Mouse (Mus musculus): Measurements from ENCODE around the gene Thap3. TPM values are rescaled to one million over a fixed set of nuclear protein-coding genes. Genes with fewer than 3 reads are reported as not detected.

The Thap3 gene
- total and polyA plus RNA-seq, 3 experiments: 0.82 to 4.2 (median 3.0) TPM

DNA sequence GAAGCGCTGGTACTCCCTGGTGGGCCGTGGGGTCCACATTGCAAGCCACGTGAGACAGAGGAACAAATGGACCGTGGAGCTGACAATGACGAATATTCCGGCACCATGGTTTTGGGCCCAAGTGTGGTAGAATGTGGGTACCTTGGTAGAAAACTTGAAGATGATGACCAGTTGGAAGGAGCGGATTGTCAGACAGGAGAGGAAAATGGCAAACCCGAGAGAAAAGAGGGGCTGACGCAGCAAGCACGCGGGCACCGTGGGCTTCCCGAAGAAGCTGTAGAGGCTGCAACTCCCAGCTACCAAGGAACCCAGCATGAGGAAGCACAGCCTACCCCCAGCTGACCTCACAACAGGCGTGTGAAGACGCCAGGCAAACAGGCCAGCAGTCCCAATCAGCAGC is 39.7 kb upstream of the Thap3 start:
- TF ChIP-seq POLR2AphosphoS5 (IDR thresholded peaks at IDR 0.05; ENCODE audit: insufficient replicate concordance, low read depth, low read length): no peak
- no peak for TF ChIP-seq TAL1 (conservative IDR thresholded peaks at IDR 0.05; ENCODE audit: low read depth, low read length)

DNA sequence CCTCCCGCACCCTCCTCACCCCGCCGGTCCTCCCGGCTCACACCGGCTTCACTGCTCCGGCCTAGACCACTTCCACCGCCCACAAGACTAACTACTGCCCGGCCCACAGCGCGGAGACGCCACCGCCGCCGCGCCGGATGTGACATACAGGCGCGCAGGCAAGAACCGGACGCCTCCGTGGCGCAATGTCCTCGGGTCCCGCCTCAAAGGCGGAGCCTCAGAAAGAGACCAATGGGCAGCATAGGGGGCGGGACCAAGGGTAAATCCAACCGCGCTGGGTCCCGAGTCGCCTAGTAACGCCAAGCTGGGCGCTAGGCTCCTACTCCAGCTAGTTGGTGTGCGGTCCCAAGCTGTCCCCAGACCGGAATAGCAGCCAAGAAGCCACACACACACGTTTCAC is 38.7 kb upstream of the Thap3 start, which contains the start of gene Zbtb48:
Gene Zbtb48 (minus strand): TSS at position 148 of the 400 bp plus-strand sequence.
- peaks cover 46% of the 10 kb centered on the region for H3K4me1 ChIP-seq (ENCODE audit: insufficient read depth, low read depth, low read length)
- DNase-seq (ENCODE audit: low spot score) (peak; percentile 97), ATAC-seq (ENCODE audit: extremely low read depth, insufficient number of reproducible peaks, low FRiP score, poor library complexity, severe bottlenecking) (peak; percentile 97)
- peak within 1 kb of the TSS; percentile 89 for H3K4me3 ChIP-seq (ENCODE audit: low read depth, low read length)
- H3K9me3 ChIP-seq (replicated peaks): no peaks in the 10 kb centered on the region
- TF ChIP-seq GATA2 (IDR thresholded peaks at IDR 0.05; ENCODE audit: borderline replicate concordance, low read depth, low read length) (no peak), TAL1 (conservative IDR thresholded peaks at IDR 0.05; ENCODE audit: low read depth, low read length) (no peak), CTCF (IDR thresholded peaks at IDR 0.05; ENCODE audit: low read depth, low read length) (no peak)
- peaks cover 43% of the 10 kb centered on the region for H3K36me3 ChIP-seq (replicated peaks)
- H3K27me3 ChIP-seq (ENCODE audit: insufficient read depth, low read length): peaks cover 27% of the 10 kb centered on the region

More for the DNA sequence above, 39.7 kb upstream of the Thap3 start:
- Histone ChIP-seq H3K9me3 (replicated peaks) (no peaks in the 10 kb centered on the region), H3K36me3 (replicated peaks) (peaks cover 33% of the 10 kb centered on the region), H3K4me1 (ENCODE audit: insufficient read depth, low read depth, low read length) (peaks cover 42% of the 10 kb centered on the region), H3K4me3 (ENCODE audit: low read depth, low read length) (peak overlapping the region; percentile 89; the same call in 1 of the 2 replicates), H3K27me3 (ENCODE audit: insufficient read depth, low read length) (peaks cover 35% of the 10 kb centered on the region)
- no peak for ATAC-seq (ENCODE audit: extremely low read depth, insufficient number of reproducible peaks, low FRiP score, poor library complexity, severe bottlenecking)
- no peak for DNase-seq (ENCODE audit: low spot score)

DNA sequence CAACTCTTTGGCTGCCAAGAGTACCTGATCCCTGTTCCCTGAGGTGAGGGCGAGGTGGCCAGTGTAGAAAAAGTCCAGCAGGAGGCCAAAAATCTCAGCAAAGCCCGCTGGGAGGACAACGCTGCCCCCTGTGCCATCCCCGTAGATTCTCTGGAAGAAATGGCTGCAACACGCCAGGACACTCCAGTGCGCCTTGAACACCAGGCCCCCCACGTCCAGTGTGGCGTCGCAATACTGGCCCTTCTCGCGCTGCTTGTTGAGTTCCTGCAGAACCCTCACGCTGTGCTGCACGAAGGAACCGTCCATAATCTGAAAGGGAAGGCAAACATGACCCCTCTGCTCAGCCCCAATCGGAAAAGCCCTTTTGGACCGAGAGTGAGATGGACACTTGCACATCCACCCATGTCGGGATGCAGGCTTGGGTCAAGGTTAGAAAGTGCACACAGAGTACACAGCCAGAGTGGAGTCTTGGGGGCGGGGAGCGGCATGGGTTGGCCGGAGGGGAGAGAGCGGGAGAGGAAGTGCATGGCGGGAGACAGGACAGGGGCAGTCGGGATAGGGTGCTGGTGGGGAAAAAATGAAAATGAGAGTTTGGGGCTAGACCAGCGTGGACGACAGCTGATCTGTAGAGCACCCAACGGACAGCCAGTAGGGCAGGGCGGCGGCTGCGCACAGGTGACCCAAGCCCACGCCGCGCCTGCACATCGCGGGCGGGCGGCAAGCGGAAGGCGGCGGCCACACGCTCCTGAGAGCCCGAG is 38.1 kb upstream of the Thap3 start:
- H3K4me1 ChIP-seq (ENCODE audit: insufficient read depth, low read depth, low read length): peaks cover 44% of the 10 kb centered on the region
- H3K4me3 ChIP-seq (ENCODE audit: low read depth, low read length): peak overlapping the region; percentile 89
- ATAC-seq (ENCODE audit: extremely low read depth, insufficient number of reproducible peaks, low FRiP score, poor library complexity, severe bottlenecking) (0 out of 2 replicates have a peak, but pooled peaks have one; percentile 11), DNase-seq (ENCODE audit: low spot score) (peak; percentile 60)
- TF ChIP-seq GATA1 (IDR thresholded peaks at IDR 0.05; ENCODE audit: borderline replicate concordance, low read length) (no peak), POLR2AphosphoS5 (IDR thresholded peaks at IDR 0.05; ENCODE audit: insufficient replicate concordance, low read depth, low read length) (no peak), CTCF (IDR thresholded peaks at IDR 0.05; ENCODE audit: low read depth, low read length) (no peak), GATA2 (IDR thresholded peaks at IDR 0.05; ENCODE audit: borderline replicate concordance, low read depth, low read length) (no peak), TAL1 (conservative IDR thresholded peaks at IDR 0.05; ENCODE audit: low read depth, low read length) (no peak)
- peaks cover 49% of the 10 kb centered on the region for H3K36me3 ChIP-seq (replicated peaks)
- H3K9me3 ChIP-seq (replicated peaks): no peaks in the 10 kb centered on the region
- H3K27me3 ChIP-seq (ENCODE audit: insufficient read depth, low read length): peaks cover 21% of the 10 kb centered on the region

DNA sequence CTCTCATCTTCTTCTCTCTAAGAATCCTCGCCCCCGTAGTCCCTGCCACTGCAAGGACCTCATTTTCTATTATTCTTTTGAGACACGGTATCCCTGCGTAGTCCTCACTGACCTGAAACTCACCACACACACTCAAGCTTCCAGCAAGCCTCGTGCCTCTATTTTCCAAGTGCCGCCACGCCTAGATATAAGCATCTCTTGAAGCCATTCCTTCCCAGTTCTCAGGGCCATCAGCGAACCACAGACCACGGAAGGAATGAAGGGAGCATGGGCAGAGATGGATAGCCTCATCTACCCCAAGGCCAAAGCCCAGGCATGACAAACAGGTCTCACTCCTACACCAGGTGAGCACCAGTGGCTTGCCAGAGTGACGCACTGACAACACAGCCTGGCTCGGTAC is 35.7 kb upstream of the Thap3 start:
- TF ChIP-seq TAL1 (conservative IDR thresholded peaks at IDR 0.05; ENCODE audit: low read depth, low read length): no peak
- Histone ChIP-seq H3K4me3 (ENCODE audit: low read depth, low read length) (no peak overlapping the region), H3K36me3 (replicated peaks) (peaks cover 73% of the 10 kb centered on the region), H3K4me1 (ENCODE audit: insufficient read depth, low read depth, low read length) (peaks cover 44% of the 10 kb centered on the region), H3K9me3 (replicated peaks) (no peaks in the 10 kb centered on the region), H3K27me3 (ENCODE audit: insufficient read depth, low read length) (no peaks in the 10 kb centered on the region; the same call in 1 of the 2 replicates)
- no peak for ATAC-seq (ENCODE audit: extremely low read depth, insufficient number of reproducible peaks, low FRiP score, poor library complexity, severe bottlenecking)
- DNase-seq (ENCODE audit: low spot score): no peak

DNA sequence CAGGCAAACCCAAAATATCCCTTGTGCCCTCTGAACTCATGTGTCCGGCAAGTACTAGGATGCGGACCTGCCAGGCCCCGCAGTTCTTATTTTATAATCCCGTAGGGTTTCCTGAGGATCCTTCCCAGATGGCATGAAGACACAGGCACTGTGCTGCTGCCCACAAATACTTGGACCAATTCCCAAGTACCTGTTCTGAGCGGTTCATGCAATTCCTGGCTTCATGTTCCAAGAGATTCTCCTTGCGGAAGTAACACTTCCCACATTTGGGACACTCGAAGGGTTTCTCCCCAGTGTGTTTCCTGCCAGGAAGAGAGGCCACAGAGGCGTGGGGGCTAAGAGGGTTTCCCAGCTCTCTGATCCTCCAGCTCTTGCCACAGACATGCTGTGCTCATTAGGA is 33.7 kb upstream of the Thap3 start:
- Histone ChIP-seq H3K4me1 (ENCODE audit: insufficient read depth, low read depth, low read length) (peaks cover 30% of the 10 kb centered on the region), H3K4me3 (ENCODE audit: low read depth, low read length) (no peak overlapping the region), H3K36me3 (replicated peaks) (peaks cover 93% of the 10 kb centered on the region), H3K27me3 (ENCODE audit: insufficient read depth, low read length) (no peaks in the 10 kb centered on the region; the same call in 1 of the 2 replicates), H3K9me3 (replicated peaks) (no peaks in the 10 kb centered on the region)
- ATAC-seq (ENCODE audit: extremely low read depth, insufficient number of reproducible peaks, low FRiP score, poor library complexity, severe bottlenecking) (no peak), DNase-seq (ENCODE audit: low spot score) (no peak)
- TF ChIP-seq GATA1 (IDR thresholded peaks at IDR 0.05; ENCODE audit: borderline replicate concordance, low read length): no peak

DNA sequence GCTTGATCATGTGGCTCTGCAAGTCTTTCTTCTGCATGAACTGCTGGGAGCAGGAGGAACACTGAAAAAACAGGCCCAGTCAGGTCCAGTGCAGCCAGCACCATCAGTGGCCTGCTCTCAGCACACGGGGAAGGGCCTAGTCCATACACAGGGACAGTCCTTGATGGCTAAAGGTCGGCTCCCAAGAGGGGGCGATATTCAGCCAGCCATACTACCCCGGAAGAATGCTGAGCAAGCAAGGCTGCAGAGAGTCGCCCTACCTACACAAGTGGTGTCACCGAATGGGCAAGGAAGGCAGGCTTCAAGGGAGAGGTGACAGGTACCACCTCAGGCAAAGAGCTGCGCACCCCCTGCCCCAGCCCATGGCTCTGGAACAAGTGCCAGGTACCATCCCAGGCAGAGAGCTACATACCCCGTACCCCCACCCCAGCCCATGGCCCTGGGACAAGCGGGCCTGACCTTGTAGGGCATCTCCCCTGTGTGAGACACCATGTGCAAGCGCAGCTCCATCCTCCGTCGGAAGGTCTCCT is 32.8 kb upstream of the Thap3 start:
- Histone ChIP-seq H3K9me3 (replicated peaks) (no peaks in the 10 kb centered on the region), H3K4me1 (ENCODE audit: insufficient read depth, low read depth, low read length) (peaks cover 28% of the 10 kb centered on the region), H3K36me3 (replicated peaks) (peaks cover 100% of the 10 kb centered on the region), H3K4me3 (ENCODE audit: low read depth, low read length) (no peak overlapping the region), H3K27me3 (ENCODE audit: insufficient read depth, low read length) (no peaks in the 10 kb centered on the region; the same call in 1 of the 2 replicates)
- DNase-seq (ENCODE audit: low spot score): no peak
- ATAC-seq (ENCODE audit: extremely low read depth, insufficient number of reproducible peaks, low FRiP score, poor library complexity, severe bottlenecking): no peak
- TF ChIP-seq GATA1 (IDR thresholded peaks at IDR 0.05; ENCODE audit: borderline replicate concordance, low read length): no peak
- no peak for TF ChIP-seq TAL1 (conservative IDR thresholded peaks at IDR 0.05; ENCODE audit: low read depth, low read length)
- no peak for TF ChIP-seq POLR2AphosphoS5 (IDR thresholded peaks at IDR 0.05; ENCODE audit: insufficient replicate concordance, low read depth, low read length)
- no peak for TF ChIP-seq CTCF (IDR thresholded peaks at IDR 0.05; ENCODE audit: low read depth, low read length)
- no peak for TF ChIP-seq GATA2 (IDR thresholded peaks at IDR 0.05; ENCODE audit: borderline replicate concordance, low read depth, low read length)
